Mouse (Mus musculus) intestine, embryonic 15.5 days (tissue): ENCODE data around the gene Gm20721. TPM values are rescaled to one million over a fixed set of nuclear protein-coding genes. Genes with fewer than 3 reads are reported as not detected.
A peak's percentile ranks its signal among the peaks of the same experiment; 100 is the strongest.
"Not testable (repeated sequence)": the region's sequence is repeated elsewhere in the genome, so short reads cannot be mapped to it uniquely, and the experiment has no call there.

Experiments
- ATAC-seq: fragments of 200-750 bp; cut with Nextera tagmentation; 2 replicates; pipeline ENCODE4 v1.8.0; 2017; ENCODE audit warnings: moderate TSS enrichment, moderate library complexity
- H3K27ac ChIP-seq: fragments of 300-500 bp; sonication (generic); 2 replicates; pipeline ENCODE4 v1.5.1; 2015; ENCODE audit warnings: mild to moderate bottlenecking, inconsistent platforms
- H3K27me3 ChIP-seq: fragments of 300-500 bp; sonication (generic); replicated peaks from 2 replicates; pipeline ENCODE4 v1.6.1; 2015; ENCODE audit warnings: inconsistent platforms
- H3K36me3 ChIP-seq: fragments of 300-500 bp; sonication (generic); 2 replicates; pipeline ENCODE4 v1.6.1; 2015; ENCODE audit warnings: inconsistent platforms
- H3K4me1 ChIP-seq: fragments of 300-500 bp; sonication (generic); replicated peaks from 2 replicates; pipeline ENCODE4 v1.6.1; 2015; ENCODE audit warnings: inconsistent platforms
- H3K4me2 ChIP-seq: fragments of 300-500 bp; sonication (generic); replicated peaks from 2 replicates; pipeline ENCODE4 v1.6.1; 2015; ENCODE audit warnings: mild to moderate bottlenecking, inconsistent platforms
- H3K4me3 ChIP-seq: fragments of 300-500 bp; sonication (generic); replicated peaks from 2 replicates; pipeline ENCODE4 v1.5.1; 2015; ENCODE audit warnings: inconsistent platforms
- H3K9ac ChIP-seq: fragments of 300-500 bp; sonication (generic); 2 replicates; pipeline ENCODE4 v1.6.1; 2015; ENCODE audit warnings: inconsistent platforms
- H3K9me3 ChIP-seq: fragments of 300-500 bp; sonication (generic); 2 replicates; pipeline ENCODE4 v1.6.1; 2016; ENCODE audit warnings: inconsistent platforms
- WGBS: fragments of 180-500 bp; shearing (Covaris S2); methylation state at CpG from one replicate; pipeline ENCODE4 v1.1.7; 2015; 5-methylcytosine and 5-hydroxymethylcytosine counted together
- polyA plus RNA-seq: library from polyadenylated mRNA; unstranded; fragments of >200 nt; fragmentation: Nextera tagmentation; extraction: Ambion mirVana; gene quantifications from 2 replicates; pipeline ENCODE4 v1.2.1, GENCODE M21; 2015

Gm20721 gene
- 29.6 and 40.8 TPM in 2 replicates for polyA plus RNA-seq

GRCm38 (mm10) chr2:174346612-174346998 is at the start of gene Gm20721:
TSS of gene Gm20721 (minus strand) at chr2:174346712.
- Histone ChIP-seq H3K9me3 (no peaks in the 10 kb centered on the region), H3K36me3 (peaks cover 26% of the 10 kb centered on the region), H3K9ac (no peak within 1 kb of the TSS), H3K4me3 (no peak within 1 kb of the TSS), H3K4me2 (no peak within 1 kb of the TSS), H3K27me3 (no peaks in the 10 kb centered on the region), H3K27ac (no peak within 1 kb of the TSS), H3K4me1 (peaks cover 14% of the 10 kb centered on the region)
- WGBS: 92% methylated on average over 5 of the region's 5 CpGs
- no peak for ATAC-seq

GRCm38 (mm10) chr2:174393383-174393782 is 46.9 kb upstream of the Gm20721 start:
- no peak for ATAC-seq
- H3K9ac ChIP-seq: no peak overlapping the region
- H3K9me3 ChIP-seq: no peaks in the 10 kb centered on the region
- no peaks in the 10 kb centered on the region for H3K27me3 ChIP-seq
- H3K4me3 ChIP-seq: no peak overlapping the region
- no peaks in the 10 kb centered on the region for H3K4me1 ChIP-seq
- H3K4me2 ChIP-seq: no peak overlapping the region
- 67% methylated on average over 5 of the region's 5 CpGs for WGBS
- no peaks in the 10 kb centered on the region for H3K36me3 ChIP-seq
- no peak overlapping the region for H3K27ac ChIP-seq

- ATAC-seq: no peak
- Histone ChIP-seq H3K4me2 (no peak overlapping the region), H3K27ac (no peak overlapping the region), H3K4me3 (no peak overlapping the region), H3K36me3 (no peaks in the 10 kb centered on the region), H3K9ac (no peak overlapping the region), H3K27me3 (no peaks in the 10 kb centered on the region), H3K4me1 (no peaks in the 10 kb centered on the region), H3K9me3 (no peaks in the 10 kb centered on the region)
- 75% methylated on average over 9 of the region's 9 CpGs for WGBS
Measured at GRCm38 (mm10) chr2:174392554-174392953, 46.0 kb upstream of the Gm20721 start.

- Histone ChIP-seq H3K27ac (no peak overlapping the region), H3K9me3 (no peaks in the 10 kb centered on the region), H3K27me3 (no peaks in the 10 kb centered on the region), H3K4me3 (no peak overlapping the region), H3K4me1 (no peaks in the 10 kb centered on the region), H3K36me3 (no peaks in the 10 kb centered on the region), H3K9ac (no peak overlapping the region), H3K4me2 (no peak overlapping the region)
- 89% methylated on average over 3 of the region's 3 CpGs for WGBS
- ATAC-seq: no peak
Measured at GRCm38 (mm10) chr2:174391936-174392335, 45.4 kb upstream of the Gm20721 start.

GRCm38 (mm10) chr2:174381021-174381420 is 34.5 kb upstream of the Gm20721 start:
- no peaks in the 10 kb centered on the region for H3K27me3 ChIP-seq
- no peak for ATAC-seq
- no peak overlapping the region for H3K27ac ChIP-seq
- H3K4me1 ChIP-seq: no peaks in the 10 kb centered on the region
- H3K4me3 ChIP-seq: no peak overlapping the region
- H3K9ac ChIP-seq: no peak overlapping the region
- no peaks in the 10 kb centered on the region for H3K36me3 ChIP-seq
- no peak overlapping the region for H3K4me2 ChIP-seq
- H3K9me3 ChIP-seq: no peaks in the 10 kb centered on the region
- 87% methylated on average over 9 of the region's 9 CpGs for WGBS

GRCm38 (mm10) chr2:174366571-174366970 is 20.1 kb upstream of the Gm20721 start:
- Histone ChIP-seq H3K27me3 (no peaks in the 10 kb centered on the region), H3K4me2 (no peak overlapping the region), H3K9ac (no peak overlapping the region), H3K4me3 (no peak overlapping the region), H3K9me3 (no peaks in the 10 kb centered on the region), H3K4me1 (no peaks in the 10 kb centered on the region), H3K27ac (no peak overlapping the region), H3K36me3 (no peaks in the 10 kb centered on the region)
- 85% methylated on average over 10 of the region's 10 CpGs for WGBS
- no peak for ATAC-seq

- Histone ChIP-seq H3K4me3 (no peak overlapping the region), H3K27me3 (no peaks in the 10 kb centered on the region), H3K9ac (no peak overlapping the region), H3K36me3 (no peaks in the 10 kb centered on the region), H3K4me1 (no peaks in the 10 kb centered on the region), H3K4me2 (no peak overlapping the region), H3K9me3 (no peaks in the 10 kb centered on the region), H3K27ac (no peak overlapping the region)
- no peak for ATAC-seq
- WGBS: 80% methylated on average over 4 of the region's 4 CpGs
Measured at GRCm38 (mm10) chr2:174359656-174360055, 13.1 kb upstream of the Gm20721 start.

GRCm38 (mm10) chr2:174358516-174358915 is 12.0 kb upstream of the Gm20721 start:
- 80% methylated on average over 4 of the region's 4 CpGs for WGBS
- Histone ChIP-seq H3K4me2 (no peak overlapping the region), H3K4me1 (no peaks in the 10 kb centered on the region), H3K27me3 (no peaks in the 10 kb centered on the region), H3K36me3 (no peaks in the 10 kb centered on the region), H3K9me3 (no peaks in the 10 kb centered on the region), H3K9ac (no peak overlapping the region), H3K4me3 (no peak overlapping the region), H3K27ac (no peak overlapping the region)
- no peak for ATAC-seq

GRCm38 (mm10) chr2:174346999-174347668 is 622 bp upstream of the Gm20721 start:
- H3K4me2 ChIP-seq, H3K4me3 ChIP-seq, H3K27ac ChIP-seq, H3K9ac ChIP-seq, H3K27me3 ChIP-seq, ATAC-seq, H3K9me3 ChIP-seq: not testable (repeated sequence)
- peaks cover 26% of the 10 kb centered on the region for H3K36me3 ChIP-seq
- WGBS: 100% methylated on average over 2 of the region's 2 CpGs
- peaks cover 11% of the 10 kb centered on the region for H3K4me1 ChIP-seq

GRCm38 (mm10) chr2:174344996-174345395 is 1.5 kb downstream of the Gm20721 start:
- no peaks in the 10 kb centered on the region for H3K9me3 ChIP-seq
- H3K4me2 ChIP-seq: no peak overlapping the region
- ATAC-seq: no peak
- WGBS: 96% methylated on average over 16 of the region's 16 CpGs
- H3K27me3 ChIP-seq: no peaks in the 10 kb centered on the region
- no peak overlapping the region for H3K4me3 ChIP-seq
- H3K27ac ChIP-seq: no peak overlapping the region
- peaks cover 26% of the 10 kb centered on the region for H3K36me3 ChIP-seq
- H3K9ac ChIP-seq: no peak overlapping the region
- H3K4me1 ChIP-seq: peaks cover 24% of the 10 kb centered on the region

GRCm38 (mm10) chr2:174344003-174344655 is 2.4 kb downstream of the Gm20721 start:
- peak; percentile 75 for ATAC-seq
- WGBS: 17% methylated on average over 3 of the region's 3 CpGs
- no peak overlapping the region for H3K9ac ChIP-seq
- H3K27ac ChIP-seq: peak overlapping the region; percentile 19
- H3K36me3 ChIP-seq: peaks cover 26% of the 10 kb centered on the region
- no peaks in the 10 kb centered on the region for H3K9me3 ChIP-seq
- H3K27me3 ChIP-seq: no peaks in the 10 kb centered on the region
- H3K4me1 ChIP-seq: peaks cover 24% of the 10 kb centered on the region
- no peak overlapping the region for H3K4me3 ChIP-seq
- H3K4me2 ChIP-seq: 0 out of 2 replicates have a peak overlapping the region, but pooled peaks have one; percentile 33

GRCm38 (mm10) chr2:174343566-174343965 is 2.9 kb downstream of the Gm20721 start:
- H3K9me3 ChIP-seq: no peaks in the 10 kb centered on the region
- no peak overlapping the region for H3K9ac ChIP-seq
- H3K4me1 ChIP-seq: peaks cover 24% of the 10 kb centered on the region
- 26% methylated on average over 1 of the region's 1 CpGs for WGBS
- H3K27ac ChIP-seq: peak overlapping the region; percentile 19
- no peaks in the 10 kb centered on the region for H3K27me3 ChIP-seq
- H3K36me3 ChIP-seq: peaks cover 26% of the 10 kb centered on the region
- no peak overlapping the region for H3K4me3 ChIP-seq
- 0 out of 2 replicates have a peak overlapping the region, but pooled peaks have one; percentile 33 for H3K4me2 ChIP-seq
- no peak for ATAC-seq
